Mouse (Mus musculus) left cerebral cortex, postnatal 10 days (tissue): ENCODE data around the gene Hdlbp. TPM values are rescaled to one million over a fixed set of nuclear protein-coding genes. Genes with fewer than 3 reads are reported as not detected.

Experiments used
- total RNA-seq, 2 experiments: library from RNA; stranded (reverse); gene quantifications; 2 replicates each; pipeline ENCODE4 v1.2.3; 2021

Gene Hdlbp
- total RNA-seq, 2 experiments from 2014 or later: 146 to 151 TPM

Other genes with a start within 250 kb of the Hdlbp start
- gene Sned1, start 243.0 kb downstream of the Hdlbp start, total RNA-seq: 1 to 10 TPM; 6.5 to 7.2 TPM
- 10 to 100 TPM; 18.9 to 20.0 TPM for gene Mterf4, start 172.9 kb downstream of the Hdlbp start, total RNA-seq
- 10 to 100 TPM; 89.0 to 98.1 TPM for gene Ppp1r7, start 136.0 kb downstream of the Hdlbp start, total RNA-seq
- 1 to 10 TPM; 6.3 to 7.9 TPM for gene Pask, start 135.3 kb downstream of the Hdlbp start, total RNA-seq
- gene Ano7, start 104.9 kb downstream of the Hdlbp start, total RNA-seq: under 1 TPM; 0.16 to 0.49 TPM
- gene Farp2, start 33.3 kb upstream of the Hdlbp start, total RNA-seq: 10 to 100 TPM in 1 of 2 experiments, 1 to 10 TPM in 1; 9.4 to 10.8 TPM
- 100 to 1,000 TPM; 390 TPM for gene Stk25, start 179.8 kb upstream of the Hdlbp start, total RNA-seq
- 10 to 100 TPM; 25.0 to 26.6 TPM for gene Bok, start 206.8 kb upstream of the Hdlbp start, total RNA-seq